Mouse (Mus musculus) lung, embryonic 16.5 days (tissue): ENCODE measurements around the gene Itgb5. TPM values are rescaled to one million over a fixed set of nuclear protein-coding genes. Genes with fewer than 3 reads are reported as not detected.

Experiments used
- ATAC-seq: fragments of 200-750 bp; cut with Nextera tagmentation; 2 replicates; pipeline ENCODE4 v1.8.0; 2017; ENCODE audit warnings: low read depth, mild to moderate bottlenecking, moderate library complexity
- H3K27ac ChIP-seq: fragments of 300-500 bp; sonication (generic); 2 replicates; pipeline ENCODE4 v1.5.1; 2014; ENCODE audit warnings: mild to moderate bottlenecking, control low read depth, low read length
- H3K27me3 ChIP-seq: fragments of 300-500 bp; sonication (generic); 2 replicates; pipeline ENCODE4 v1.6.1; 2014; ENCODE audit warnings: low read depth, low read length, mixed read lengths; ENCODE audit not compliant: control insufficient read depth, insufficient read depth
- H3K36me3 ChIP-seq: fragments of 300-500 bp; sonication (generic); 2 replicates; pipeline ENCODE4 v1.6.1; 2014; ENCODE audit warnings: low read length; ENCODE audit not compliant: control insufficient read depth, insufficient read depth
- H3K4me1 ChIP-seq: fragments of 300-500 bp; sonication (generic); replicated peaks from 2 replicates; pipeline ENCODE4 v1.6.1; 2014; ENCODE audit warnings: low read length, mixed read lengths; ENCODE audit not compliant: control insufficient read depth, insufficient read depth
- H3K4me2 ChIP-seq: fragments of 300-500 bp; sonication (generic); 2 replicates; pipeline ENCODE4 v1.6.1; 2014; ENCODE audit warnings: low read depth, low read length, control low read depth
- H3K4me3 ChIP-seq: fragments of 300-500 bp; sonication (generic); 2 replicates; pipeline ENCODE4 v1.5.1; 2014; ENCODE audit warnings: mild to moderate bottlenecking, low read length, control low read depth
- H3K9ac ChIP-seq: fragments of 300-500 bp; sonication (generic); 2 replicates; pipeline ENCODE4 v1.6.1; 2014; ENCODE audit warnings: low read length, control low read depth
- H3K9me3 ChIP-seq: fragments of 300-500 bp; sonication (generic); 2 replicates; pipeline ENCODE4 v1.6.1; 2016; ENCODE audit warnings: low read length; ENCODE audit not compliant: control insufficient read depth
- WGBS: fragments of 180-500 bp; shearing (Covaris S2); extraction: QIAGEN DNeasy Blood & Tissue Kit; methylation state at CpG from one replicate; pipeline ENCODE4 v1.1.7; 2014; 5-methylcytosine and 5-hydroxymethylcytosine counted together
- polyA plus RNA-seq: library from polyadenylated mRNA; unstranded; fragments of >200 nt; fragmentation: Nextera tagmentation; extraction: Ambion mirVana; gene quantifications from 2 replicates; pipeline ENCODE4 v1.2.1, GENCODE M21; 2015

Gene Itgb5
- polyA plus RNA-seq, 1 experiment from 2014 or later = 10.9 TPM

- no peaks in the 10 kb centered on the region for H3K36me3 ChIP-seq
- no peak for ATAC-seq
- no peaks in the 10 kb centered on the region for H3K9me3 ChIP-seq
- peak overlapping the region; percentile 26 for H3K27ac ChIP-seq
- peaks cover 2% of the 10 kb centered on the region; the same call in 1 of the 2 replicates for H3K27me3 ChIP-seq
- no peak overlapping the region for H3K4me3 ChIP-seq
- 45% methylated on average over 12 of the region's 12 CpGs for WGBS
- no peak overlapping the region for H3K9ac ChIP-seq
- H3K4me1 ChIP-seq = peaks cover 74% of the 10 kb centered on the region
- no peak overlapping the region for H3K4me2 ChIP-seq
Observed at GRCm38 (mm10) chr16:33938311-33939132, 109.1 kb downstream of the Itgb5 start.

- no peak overlapping the region for H3K4me2 ChIP-seq
- H3K4me1 ChIP-seq = peaks cover 74% of the 10 kb centered on the region
- no peaks in the 10 kb centered on the region for H3K36me3 ChIP-seq
- ATAC-seq = no peak
- 0 out of 2 replicates have a peak, but pooled peaks cover 2% of the 10 kb centered on the region for H3K27me3 ChIP-seq
- H3K27ac ChIP-seq = peak overlapping the region; percentile 26
- no peaks in the 10 kb centered on the region for H3K9me3 ChIP-seq
- H3K9ac ChIP-seq = no peak overlapping the region
- H3K4me3 ChIP-seq = no peak overlapping the region
- WGBS = 61% methylated on average over 2 of the region's 2 CpGs
Observed at GRCm38 (mm10) chr16:33939133-33939531, 109.7 kb downstream of the Itgb5 start.

GRCm38 (mm10) chr16:33939636-33940035, 110.2 kb downstream of the Itgb5 start:
- peak overlapping the region; percentile 26; the same call in 1 of the 2 replicates for H3K27ac ChIP-seq
- 0 out of 2 replicates have a peak, but pooled peaks cover 2% of the 10 kb centered on the region for H3K27me3 ChIP-seq
- no peak overlapping the region for H3K4me3 ChIP-seq
- ATAC-seq = no peak
- WGBS = 41% methylated on average over 9 of the region's 9 CpGs
- no peaks in the 10 kb centered on the region for H3K36me3 ChIP-seq
- H3K9me3 ChIP-seq = no peaks in the 10 kb centered on the region
- no peak overlapping the region for H3K4me2 ChIP-seq
- H3K4me1 ChIP-seq = peaks cover 72% of the 10 kb centered on the region
- H3K9ac ChIP-seq = no peak overlapping the region

GRCm38 (mm10) chr16:33940095-33940494, 110.6 kb downstream of the Itgb5 start:
- no peak overlapping the region for H3K27ac ChIP-seq
- peaks cover 73% of the 10 kb centered on the region for H3K4me1 ChIP-seq
- no peaks in the 10 kb centered on the region for H3K36me3 ChIP-seq
- no peak for ATAC-seq
- no peaks in the 10 kb centered on the region for H3K9me3 ChIP-seq
- no peak overlapping the region for H3K4me2 ChIP-seq
- no peak overlapping the region for H3K9ac ChIP-seq
- H3K27me3 ChIP-seq = 0 out of 2 replicates have a peak, but pooled peaks cover 2% of the 10 kb centered on the region
- 74% methylated on average over 5 of the region's 5 CpGs for WGBS
- no peak overlapping the region for H3K4me3 ChIP-seq

- Histone ChIP-seq H3K4me3 (no peak overlapping the region), H3K4me1 (peaks cover 84% of the 10 kb centered on the region), H3K27me3 (0 out of 2 replicates have a peak, but pooled peaks cover 2% of the 10 kb centered on the region), H3K9me3 (no peaks in the 10 kb centered on the region), H3K4me2 (no peak overlapping the region), H3K27ac (0 out of 2 replicates have a peak overlapping the region, but pooled peaks have one; percentile 31), H3K36me3 (no peaks in the 10 kb centered on the region), H3K9ac (no peak overlapping the region)
- ATAC-seq = peak; percentile 63
- 30% methylated on average over 11 of the region's 11 CpGs for WGBS
Observed at GRCm38 (mm10) chr16:33941271-33941781, 111.9 kb downstream of the Itgb5 start.

GRCm38 (mm10) chr16:33942341-33942740, 112.9 kb downstream of the Itgb5 start:
- ATAC-seq = no peak
- Histone ChIP-seq H3K4me3 (no peak overlapping the region), H3K4me1 (peaks cover 76% of the 10 kb centered on the region), H3K27ac (no peak overlapping the region), H3K9me3 (no peaks in the 10 kb centered on the region), H3K36me3 (no peaks in the 10 kb centered on the region), H3K4me2 (no peak overlapping the region), H3K27me3 (0 out of 2 replicates have a peak, but pooled peaks cover 2% of the 10 kb centered on the region), H3K9ac (0 out of 2 replicates have a peak overlapping the region, but pooled peaks have one; percentile 38)
- 35% methylated on average over 11 of the region's 11 CpGs for WGBS

- ATAC-seq = no peak
- WGBS = 94% methylated on average over 6 of the region's 6 CpGs
Observed at GRCm38 (mm10) chr16:33943388-33943787, 113.9 kb downstream of the Itgb5 start.

GRCm38 (mm10) chr16:33944126-33944525, 114.7 kb downstream of the Itgb5 start:
- peaks cover 61% of the 10 kb centered on the region for H3K4me1 ChIP-seq

More at GRCm38 (mm10) chr16:33943388-33943787, 113.9 kb downstream of the Itgb5 start:
- no peaks in the 10 kb centered on the region for H3K9me3 ChIP-seq
- H3K9ac ChIP-seq = no peak overlapping the region
- no peak overlapping the region for H3K27ac ChIP-seq
- no peak overlapping the region for H3K4me3 ChIP-seq
- H3K36me3 ChIP-seq = no peaks in the 10 kb centered on the region
- H3K4me1 ChIP-seq = peaks cover 68% of the 10 kb centered on the region
- H3K4me2 ChIP-seq = no peak overlapping the region
- H3K27me3 ChIP-seq = 0 out of 2 replicates have a peak, but pooled peaks cover 2% of the 10 kb centered on the region

GRCm38 (mm10) chr16:33944772-33945171, 115.3 kb downstream of the Itgb5 start:
- ATAC-seq = peak; percentile 64
- Histone ChIP-seq H3K9ac (no peak overlapping the region), H3K4me3 (no peak overlapping the region), H3K4me2 (no peak overlapping the region), H3K9me3 (no peaks in the 10 kb centered on the region), H3K36me3 (no peaks in the 10 kb centered on the region; the same call in 1 of the 2 replicates), H3K27me3 (no peaks in the 10 kb centered on the region), H3K4me1 (peaks cover 55% of the 10 kb centered on the region), H3K27ac (peak overlapping the region; percentile 51)
- 17% methylated on average over 6 of the region's 6 CpGs for WGBS

More at GRCm38 (mm10) chr16:33944126-33944525, 114.7 kb downstream of the Itgb5 start:
- Histone ChIP-seq H3K36me3 (no peaks in the 10 kb centered on the region; the same call in 1 of the 2 replicates), H3K27ac (peak overlapping the region; percentile 45), H3K9ac (no peak overlapping the region), H3K4me2 (no peak overlapping the region), H3K27me3 (no peaks in the 10 kb centered on the region), H3K4me3 (no peak overlapping the region), H3K9me3 (no peaks in the 10 kb centered on the region)
- ATAC-seq = no peak
- WGBS = 71% methylated on average over 4 of the region's 4 CpGs
